ENCODE assay signal across 16 mouse cellular contexts in the genomic region with DNA sequence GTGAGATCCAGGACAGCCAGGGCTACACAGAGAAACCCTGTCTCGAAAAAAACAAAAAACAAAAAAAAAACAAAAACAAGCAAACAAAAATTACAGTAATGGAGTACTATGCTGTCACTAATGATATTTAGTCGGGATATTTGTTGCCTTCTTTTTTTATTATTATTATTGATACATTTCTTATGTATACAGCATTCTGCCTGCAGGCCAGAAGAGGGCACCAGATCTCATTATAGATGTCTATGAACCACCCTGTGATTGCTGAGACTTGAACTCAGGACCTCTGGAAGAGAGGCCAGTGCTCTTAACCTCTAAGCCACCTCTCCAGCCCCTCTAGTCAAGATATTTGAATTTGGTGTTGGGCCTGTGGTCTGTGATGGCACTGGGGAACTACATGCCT. TPM values are rescaled to one million over a fixed set of nuclear protein-coding genes. Genes with fewer than 3 reads are reported as not detected.
DNase-seq lines count a peak whose midpoint lies in the region; ATAC-seq and TF ChIP-seq lines count a peak whose summit lies in the region.
"Had no signal": no experiment of that assay in that cellular context is flagged by ENCODE, and none has a peak within 500 bp of the region (broad histone marks: within the 10 kb centered on the region; RNA-seq: fewer than 3 reads in every experiment).

No protein-coding gene starts in this region.

- no peak overlapping the region for H3K4me3 ChIP-seq in gastrocnemius, adult 2 months
- no peak overlapping the region for H3K4me3 ChIP-seq in lung, embryonic 14.5 days (ENCODE audit: low read depth, low read length)
- no peak overlapping the region for H3K4me3 ChIP-seq in MEL (ENCODE audit: control insufficient read depth in 1 of 2, insufficient read depth in 1 of 2, low read depth in 2 of 2, low read length in 2 of 2)
- no peak overlapping the region for H3K4me3 ChIP-seq in liver, embryonic 15.5 days (replicated peaks)
- H3K4me3 ChIP-seq: limb, embryonic 10.5 days; midbrain, embryonic 10.5 days had no signal

- no peaks in the 10 kb centered on the region for H3K4me1 ChIP-seq in lung, embryonic 14.5 days (ENCODE audit: insufficient read depth)
- peaks cover 0 to 10% of the 10 kb centered on the region in 2 experiments; a peak in 2 of 4 replicates for H3K4me1 ChIP-seq in MEL (ENCODE audit: control insufficient read depth in 1 of 2, insufficient read depth in 2 of 2, low read length in 2 of 2)
- peaks cover 34% of the 10 kb centered on the region for H3K4me1 ChIP-seq in liver, embryonic 15.5 days (replicated peaks)
- H3K4me1 ChIP-seq: midbrain, embryonic 10.5 days had no signal

- TF ChIP-seq RAD21 in MEL (IDR thresholded peaks at IDR 0.05; ENCODE audit: low read depth, low read length) = peak; percentile 24

- TF ChIP-seq CTCF in gastrocnemius, adult 2 months (IDR thresholded peaks at IDR 0.05) = peak; percentile 46
- 0 out of 2 replicates have a peak, but pooled peaks have one; percentile 21 for TF ChIP-seq CTCF in lung, embryonic 14.5 days (IDR thresholded peaks at IDR 0.05; ENCODE audit: low read depth)
- TF ChIP-seq CTCF in MEL (IDR thresholded peaks at IDR 0.05 in 2 of 3, conservative IDR thresholded peaks at IDR 0.05 in 1 of 3; ENCODE audit: control insufficient read depth in 1 of 3, insufficient read depth in 1 of 3, low read depth in 2 of 3, low read length in 3 of 3, poor library complexity in 1 of 3, severe bottlenecking in 1 of 3) = peak; percentile 7 to 45 (median 36); a peak in 3 of 6 replicates

- H3K9me3 ChIP-seq in lung, embryonic 14.5 days (ENCODE audit: low read depth, low read length) = no peaks in the 10 kb centered on the region
- H3K9me3 ChIP-seq in MEL (replicated peaks; ENCODE audit: insufficient read depth, low read length) = no peaks in the 10 kb centered on the region
- no peaks in the 10 kb centered on the region for H3K9me3 ChIP-seq in liver, embryonic 15.5 days (replicated peaks)
- H3K9me3 ChIP-seq: limb, embryonic 10.5 days; midbrain, embryonic 10.5 days had no signal

- no peak for TF ChIP-seq POLR2A in MEL (IDR thresholded peaks at IDR 0.05; ENCODE audit: control insufficient read depth in 1 of 2, insufficient read depth in 1 of 2, low read depth in 1 of 2, low read length in 2 of 2, poor library complexity in 1 of 2)

- no peak overlapping the region for H3K9ac ChIP-seq in lung, embryonic 14.5 days
- H3K9ac ChIP-seq in MEL (ENCODE audit: control insufficient read depth, low read depth, low read length, poor library complexity, severe bottlenecking) = no peak overlapping the region
- H3K9ac ChIP-seq in liver, embryonic 15.5 days = no peak overlapping the region

- H3K27ac ChIP-seq in gastrocnemius, adult 2 months = no peak overlapping the region
- no peak overlapping the region for H3K27ac ChIP-seq in lung, embryonic 14.5 days (ENCODE audit: low read depth)
- H3K27ac ChIP-seq in MEL (ENCODE audit: control insufficient read depth, low read depth, low read length) = no peak overlapping the region
- H3K27ac ChIP-seq in liver, embryonic 15.5 days (replicated peaks) = peak overlapping the region; percentile 89
- H3K27ac ChIP-seq: limb, embryonic 10.5 days; midbrain, embryonic 10.5 days had no signal

- DNase-seq in gastrocnemius, adult 2 months = no peak
- DNase-seq in gastrocnemius, postnatal 25 days = no peak
- DNase-seq in lung, embryonic 14.5 days = no peak
- no peak for DNase-seq in lung, postnatal 10 days
- no peak for DNase-seq in MEL (ENCODE audit: low read depth, low spot score)
- DNase-seq in ovary, postnatal 10 days (ENCODE audit: low spot score) = no peak
- DNase-seq: adrenal gland, postnatal 36 days; cerebellum, postnatal 14 days; kidney, adult 11 months; kidney, postnatal 36 days; right cerebral cortex, adult 18-20 months; spleen, adult 18-20 months had no signal

- intact Hi-C loops in gastrocnemius, adult 2 months (cut with DNase I) = no loop called here

- no peaks in the 10 kb centered on the region for H3K79me2 ChIP-seq in MEL (ENCODE audit: control insufficient read depth, insufficient read depth, low read length, poor library complexity)

- no peak for ATAC-seq in lung, embryonic 14.5 days (ENCODE audit: insufficient read depth)
- ATAC-seq in liver, embryonic 15.5 days (ENCODE audit: insufficient read depth) = no peak
- no peak for ATAC-seq in frontal cortex, adult (ENCODE audit: low TSS enrichment)

- H3K27me3 ChIP-seq in lung, embryonic 14.5 days (ENCODE audit: insufficient read depth, low read length) = no peaks in the 10 kb centered on the region
- H3K27me3 ChIP-seq in MEL (ENCODE audit: control insufficient read depth in 1 of 2, insufficient read depth in 2 of 2, low read length in 2 of 2) = no peaks in the 10 kb centered on the region
- no peaks in the 10 kb centered on the region; the same call in 1 of the 2 replicates for H3K27me3 ChIP-seq in liver, embryonic 15.5 days

- TF ChIP-seq EP300 in MEL (IDR thresholded peaks at IDR 0.05; ENCODE audit: low read depth in 1 of 2, low read length in 2 of 2) = no peak

- 79% methylated on average over 2 of the region's 2 CpGs for WGBS in lung, embryonic 14.5 days
- WGBS in liver, embryonic 15.5 days (ENCODE audit: insufficient replicate concordance) = 74% methylated on average over 2 of the region's 2 CpGs

- H3K36me3 ChIP-seq in lung, embryonic 14.5 days (ENCODE audit: insufficient read depth) = no peaks in the 10 kb centered on the region
- H3K36me3 ChIP-seq in MEL (ENCODE audit: control insufficient read depth in 1 of 2, insufficient read depth in 2 of 2, low read length in 2 of 2) = peaks cover 0 to 5% of the 10 kb centered on the region in 2 experiments; a peak in 1 of 4 replicates
- H3K36me3 ChIP-seq in liver, embryonic 15.5 days (replicated peaks) = no peaks in the 10 kb centered on the region
- H3K36me3 ChIP-seq: limb, embryonic 10.5 days; midbrain, embryonic 10.5 days had no signal

- H3K4me2 ChIP-seq in lung, embryonic 14.5 days = no peak overlapping the region
- H3K4me2 ChIP-seq in liver, embryonic 15.5 days = no peak overlapping the region

TF ChIP-seq in MEL, 35 proteins besides CTCF, POLR2A, EP300 and RAD21:
- TF ChIP-seq MEF2A (IDR thresholded peaks at IDR 0.05; ENCODE audit: extremely low read depth, insufficient replicate concordance, low read depth, low read length, poor library complexity, severe bottlenecking) (no peak), SMC3 (IDR thresholded peaks at IDR 0.05; ENCODE audit: low read depth, low read length) (peak; percentile 40; the same call in 1 of the 2 replicates)

RNA-seq across cellular contexts. Expression of a gene that starts 26.3 kb away (rescaled TPM):
- total RNA-seq in gastrocnemius, adult 2 months (2021) = 100 to 1,000 TPM; 122 to 148 TPM
- total RNA-seq in gastrocnemius, postnatal 25 days (2021) = 100 to 1,000 TPM in 1 of 2 experiments, 10 to 100 TPM in 1; 91.9 to 104 TPM
- 115 and 123 TPM in 2 replicates for polyA plus RNA-seq in lung, embryonic 14.5 days (2014; fragmentation: Nextera tagmentation; extraction: Ambion mirVana)
- total RNA-seq in MEL (2012; rRNA removed) = 60.2 and 70.0 TPM in 2 replicates
- polyA plus RNA-seq in MEL (2012; ENCODE audit: insufficient read depth in 1 of 2, insufficient read length in 2 of 2, low read depth in 1 of 2, low replicate concordance in 2 of 2, missing spikeins in 1 of 2) = 100 to 1,000 TPM in 1 of 2 experiments, not detected in 1; 149 TPM
- polyA plus RNA-seq in liver, embryonic 15.5 days (2015; fragmentation: Nextera tagmentation; extraction: Ambion mirVana) = 50.3 and 59.7 TPM in 2 replicates

RNA-seq across cellular contexts. Expression of a gene that starts 26.3 kb away (rescaled TPM):
- 10 to 100 TPM; 14.2 to 14.8 TPM for total RNA-seq in gastrocnemius, adult 2 months (2021)
- total RNA-seq in gastrocnemius, postnatal 25 days (2021) = 10 to 100 TPM; 13.6 to 13.7 TPM
- polyA plus RNA-seq in lung, embryonic 14.5 days (2014; fragmentation: Nextera tagmentation; extraction: Ambion mirVana) = 39.6 and 43.9 TPM in 2 replicates
- total RNA-seq in MEL (2012; rRNA removed) = 44.8 and 50.1 TPM in 2 replicates
- polyA plus RNA-seq in MEL (2012; ENCODE audit: insufficient read depth in 1 of 2, insufficient read length in 2 of 2, low read depth in 1 of 2, low replicate concordance in 2 of 2, missing spikeins in 1 of 2) = 10 to 100 TPM; 43.4 to 63.0 TPM
- polyA plus RNA-seq in liver, embryonic 15.5 days (2015; fragmentation: Nextera tagmentation; extraction: Ambion mirVana) = 14.3 and 14.6 TPM in 2 replicates

RNA-seq across cellular contexts. Expression of a gene that starts 35.1 kb away (rescaled TPM):
- 10 to 100 TPM; 15.3 to 20.0 TPM for total RNA-seq in gastrocnemius, adult 2 months (2021)
- 10 to 100 TPM; 13.3 to 14.6 TPM for total RNA-seq in gastrocnemius, postnatal 25 days (2021)
- 95.3 and 97.7 TPM in 2 replicates for polyA plus RNA-seq in lung, embryonic 14.5 days (2014; fragmentation: Nextera tagmentation; extraction: Ambion mirVana)
- total RNA-seq in MEL (2012; rRNA removed) = 37.7 and 39.7 TPM in 2 replicates
- 10 to 100 TPM in 1 of 2 experiments, not detected in 1; 50.7 TPM for polyA plus RNA-seq in MEL (2012; ENCODE audit: insufficient read depth in 1 of 2, insufficient read length in 2 of 2, low read depth in 1 of 2, low replicate concordance in 2 of 2, missing spikeins in 1 of 2)
- polyA plus RNA-seq in liver, embryonic 15.5 days (2015; fragmentation: Nextera tagmentation; extraction: Ambion mirVana) = 25.9 and 26.5 TPM in 2 replicates
